Mouse (Mus musculus): ENCODE data around the gene Pdk3.

GRCm38 (mm10) chrX:93808040-93808439 is 24.0 kb downstream of the Pdk3 start:
- TF ChIP-seq EP300 (IDR thresholded peaks at IDR 0.05; ENCODE audit: low read depth) (no peak), CTCF (IDR thresholded peaks at IDR 0.05; ENCODE audit: low read depth) (peak; percentile 36; the same call in 1 of the 2 replicates)

Data from liver, postnatal 0 days (tissue).